Mouse (Mus musculus): Measurements from ENCODE around the gene Olfr690. TPM values are rescaled to one million over a fixed set of nuclear protein-coding genes. Genes with fewer than 3 reads are reported as not detected.

The Olfr690 gene
- polyA plus RNA-seq, 1 experiment from 2014 or later, result not detected

- Histone ChIP-seq H3K36me3 (ENCODE audit: control insufficient read depth, insufficient read depth, low read length) (no peaks in the 10 kb centered on the region), H3K4me3 (ENCODE audit: control insufficient read depth in 1 of 2, insufficient read depth in 1 of 2, low read depth in 1 of 2, low read length in 2 of 2) (no peak overlapping the region), H3K9ac (ENCODE audit: low read length) (no peak overlapping the region), H3K4me1 (ENCODE audit: control insufficient read depth in 2 of 2, insufficient read depth in 2 of 2, low read length in 2 of 2) (no peaks in the 10 kb centered on the region), H3K27ac (replicated peaks in 1 of 2; ENCODE audit: control insufficient read depth in 1 of 2, insufficient read depth in 1 of 2, low read depth in 2 of 2, low read length in 2 of 2) (no peak overlapping the region), H3K27me3 (ENCODE audit: control insufficient read depth, insufficient read depth, low read length) (no peaks in the 10 kb centered on the region), H3K4me2 (ENCODE audit: low read length) (no peak overlapping the region), H3K9me3 (ENCODE audit: control insufficient read depth, low read length) (no peaks in the 10 kb centered on the region)
- ATAC-seq (ENCODE audit: insufficient number of reproducible peaks, insufficient read depth, low FRiP score, low read depth), result no peak
Measured at GRCm38 (mm10) chr7:105290051-105290450, 43.9 kb downstream of the Olfr690 start.

GRCm38 (mm10) chr7:105287795-105288194 is 46.1 kb downstream of the Olfr690 start, which contains the start of gene Olfr688:
TSS of gene Olfr688 (plus strand) at chr7:105288095.
- Histone ChIP-seq H3K4me3 (ENCODE audit: control insufficient read depth in 1 of 2, insufficient read depth in 1 of 2, low read depth in 1 of 2, low read length in 2 of 2) (no peak within 1 kb of the TSS), H3K27me3 (ENCODE audit: control insufficient read depth, insufficient read depth, low read length) (no peaks in the 10 kb centered on the region), H3K9me3 (ENCODE audit: control insufficient read depth, low read length) (no peaks in the 10 kb centered on the region), H3K4me2 (ENCODE audit: low read length) (no peak within 1 kb of the TSS), H3K9ac (ENCODE audit: low read length) (no peak within 1 kb of the TSS), H3K27ac (replicated peaks in 1 of 2; ENCODE audit: control insufficient read depth in 1 of 2, insufficient read depth in 1 of 2, low read depth in 2 of 2, low read length in 2 of 2) (no peak within 1 kb of the TSS), H3K4me1 (ENCODE audit: control insufficient read depth in 2 of 2, insufficient read depth in 2 of 2, low read length in 2 of 2) (no peaks in the 10 kb centered on the region), H3K36me3 (ENCODE audit: control insufficient read depth, insufficient read depth, low read length) (no peaks in the 10 kb centered on the region)
- WGBS, result 72% methylated on average over 6 of the region's 6 CpGs
- ATAC-seq (ENCODE audit: insufficient number of reproducible peaks, insufficient read depth, low FRiP score, low read depth), result no peak

Other genes starting within 250 kb of the Olfr690 start
- gene Olfr680-ps1, start 241.3 kb downstream of the Olfr690 start, polyA plus RNA-seq (2014; fragmentation: Nextera tagmentation; extraction: Ambion mirVana), result not detected in 2 replicates
- not detected in 2 replicates for gene Olfr681, start 217.3 kb downstream of the Olfr690 start, polyA plus RNA-seq (2014; fragmentation: Nextera tagmentation; extraction: Ambion mirVana)
- gene Olfr683, start 187.1 kb downstream of the Olfr690 start, polyA plus RNA-seq (2014; fragmentation: Nextera tagmentation; extraction: Ambion mirVana), result not detected in 2 replicates
- gene Olfr684, start 170.5 kb downstream of the Olfr690 start, polyA plus RNA-seq (2014; fragmentation: Nextera tagmentation; extraction: Ambion mirVana), result not detected in 2 replicates
- gene Olfr685, start 148.1 kb downstream of the Olfr690 start, polyA plus RNA-seq (2014; fragmentation: Nextera tagmentation; extraction: Ambion mirVana), result not detected in 2 replicates
- gene Olfr686, start 126.6 kb downstream of the Olfr690 start, polyA plus RNA-seq (2014; fragmentation: Nextera tagmentation; extraction: Ambion mirVana), result not detected in 2 replicates
- not detected in 2 replicates for gene Olfr688, start 46.0 kb downstream of the Olfr690 start, polyA plus RNA-seq (2014; fragmentation: Nextera tagmentation; extraction: Ambion mirVana)
- gene Olfr689, start 22.9 kb downstream of the Olfr690 start, polyA plus RNA-seq (2014; fragmentation: Nextera tagmentation; extraction: Ambion mirVana), result not detected in 2 replicates
- not detected in 2 replicates for gene Olfr691, start 8.2 kb upstream of the Olfr690 start, polyA plus RNA-seq (2014; fragmentation: Nextera tagmentation; extraction: Ambion mirVana)
- not detected in 2 replicates for gene Olfr692, start 34.1 kb upstream of the Olfr690 start, polyA plus RNA-seq (2014; fragmentation: Nextera tagmentation; extraction: Ambion mirVana)
- not detected in 2 replicates for gene Gm5901, start 40.9 kb upstream of the Olfr690 start, polyA plus RNA-seq (2014; fragmentation: Nextera tagmentation; extraction: Ambion mirVana)
- 30.2 and 34.0 TPM in 2 replicates for gene Fam160a2, start 66.0 kb upstream of the Olfr690 start, polyA plus RNA-seq (2014; fragmentation: Nextera tagmentation; extraction: Ambion mirVana)
- gene Cnga4, start 70.5 kb upstream of the Olfr690 start, polyA plus RNA-seq (2014; fragmentation: Nextera tagmentation; extraction: Ambion mirVana), result not detected in 2 replicates
- not detected in 2 replicates for gene Cckbr, start 91.6 kb upstream of the Olfr690 start, polyA plus RNA-seq (2014; fragmentation: Nextera tagmentation; extraction: Ambion mirVana)
- 93.8 and 99.0 TPM in 2 replicates for gene Cavin3, start 148.2 kb upstream of the Olfr690 start, polyA plus RNA-seq (2014; fragmentation: Nextera tagmentation; extraction: Ambion mirVana)
- 60.1 and 64.2 TPM in 2 replicates for gene Smpd1, start 220.3 kb upstream of the Olfr690 start, polyA plus RNA-seq (2014; fragmentation: Nextera tagmentation; extraction: Ambion mirVana)
- gene Apbb1, start 247.5 kb upstream of the Olfr690 start, polyA plus RNA-seq (2014; fragmentation: Nextera tagmentation; extraction: Ambion mirVana), result 37.3 and 39.6 TPM in 2 replicates

All from heart, embryonic 14.5 days (tissue).